Mouse (Mus musculus) embryonic fibroblast, embryonic 13.5 days (primary cell): ENCODE results near the gene Nucb2. TPM values are rescaled to one million over a fixed set of nuclear protein-coding genes. Genes with fewer than 3 reads are reported as not detected.
A peak's percentile ranks its signal among the peaks of the same experiment; 100 is the strongest.

ENCODE experiments used
- H3K27ac ChIP-seq: 2 replicates; pipeline ENCODE4 v1.5.1; 2012; ENCODE audit warnings: low read length, control low read depth, inconsistent platforms; ENCODE audit not compliant: insufficient read depth
- H3K4me1 ChIP-seq: 2 replicates; pipeline ENCODE4 v1.6.1; 2011; ENCODE audit warnings: low read length; ENCODE audit not compliant: control insufficient read depth, insufficient read depth
- H3K4me3 ChIP-seq: 2 replicates; pipeline ENCODE4 v1.5.1; 2011; ENCODE audit warnings: mild to moderate bottlenecking, control low read depth, low read length; ENCODE audit not compliant: insufficient read depth
- CTCF ChIP-seq: IDR thresholded peaks from 2 replicates; pipeline ENCODE4 v1.5.1; 2011; ENCODE audit warnings: mild to moderate bottlenecking, control low read depth, low read length, moderate library complexity, borderline replicate concordance; ENCODE audit not compliant: insufficient read depth
- POLR2A ChIP-seq: IDR thresholded peaks from 2 replicates; pipeline ENCODE4 v1.6.1; 2011; ENCODE audit warnings: low read depth, mild to moderate bottlenecking, control low read depth, low read length, moderate library complexity
- polyA plus RNA-seq: library from polyadenylated mRNA; stranded (reverse); fragments of >200 nt; gene quantifications from 2 replicates; pipeline ENCODE4 v1.2.4, GENCODE M21; 2011; ENCODE audit warnings: low read depth; ENCODE audit not compliant: missing spikeins, insufficient read length

The Nucb2 gene
- polyA plus RNA-seq, 1 experiment = 39.8 TPM

- H3K4me1 ChIP-seq = no peaks in the 10 kb centered on the region; the same call in 1 of the 2 replicates
- no peak overlapping the region for H3K27ac ChIP-seq
- TF ChIP-seq POLR2A (no peak), CTCF (no peak)
- no peak overlapping the region for H3K4me3 ChIP-seq
Measured at GRCm38 (mm10) chr7:116517240-116517639, 13.1 kb downstream of the Nucb2 start.

DNA sequence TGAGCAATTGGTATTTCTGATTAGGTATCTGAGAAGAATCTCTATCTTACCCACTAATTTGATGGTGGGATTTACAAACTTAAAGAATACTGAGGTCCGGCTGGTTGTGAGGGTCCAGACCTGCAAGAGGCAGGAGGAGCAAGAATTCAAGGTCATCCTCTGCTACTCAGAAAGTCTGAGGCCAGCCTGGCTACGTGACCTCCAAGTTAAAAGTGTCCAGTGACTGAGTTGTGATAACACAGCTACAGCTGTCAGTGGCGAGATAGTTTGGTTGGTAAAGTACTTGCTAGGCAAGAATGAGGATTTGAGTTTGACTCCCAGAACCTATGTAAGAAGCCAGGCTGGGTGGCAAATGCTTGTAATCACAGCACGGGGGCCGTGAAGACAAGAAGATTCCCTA, 14.0 kb downstream of the Nucb2 start:
- no peak overlapping the region for H3K27ac ChIP-seq
- no peaks in the 10 kb centered on the region for H3K4me1 ChIP-seq
- no peak overlapping the region for H3K4me3 ChIP-seq
- TF ChIP-seq POLR2A (no peak), CTCF (no peak)

DNA sequence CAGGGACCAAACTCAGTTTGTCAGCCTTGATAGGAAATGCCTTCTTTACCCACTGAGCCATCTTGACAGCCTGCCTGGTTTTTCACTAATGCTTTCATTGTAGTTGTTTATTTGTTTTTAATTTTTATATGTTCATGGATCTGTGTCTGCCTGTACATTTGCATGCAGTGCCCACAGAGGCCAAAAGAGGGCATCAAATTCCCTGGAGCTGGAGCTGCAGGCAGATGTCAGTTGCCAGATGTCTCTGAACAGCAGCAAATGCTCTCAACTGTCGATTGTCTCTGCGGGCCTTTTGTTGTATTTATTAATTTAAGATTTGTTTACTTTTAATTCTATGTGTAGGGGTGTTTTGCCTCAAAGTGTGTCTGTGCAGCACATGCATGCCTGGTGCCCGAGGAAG, 15.6 kb downstream of the Nucb2 start:
- no peak overlapping the region for H3K27ac ChIP-seq
- TF ChIP-seq CTCF (peak; percentile 12; the same call in 1 of the 2 replicates), POLR2A (no peak)
- no peaks in the 10 kb centered on the region; the same call in 1 of the 2 replicates for H3K4me1 ChIP-seq
- no peak overlapping the region for H3K4me3 ChIP-seq

DNA sequence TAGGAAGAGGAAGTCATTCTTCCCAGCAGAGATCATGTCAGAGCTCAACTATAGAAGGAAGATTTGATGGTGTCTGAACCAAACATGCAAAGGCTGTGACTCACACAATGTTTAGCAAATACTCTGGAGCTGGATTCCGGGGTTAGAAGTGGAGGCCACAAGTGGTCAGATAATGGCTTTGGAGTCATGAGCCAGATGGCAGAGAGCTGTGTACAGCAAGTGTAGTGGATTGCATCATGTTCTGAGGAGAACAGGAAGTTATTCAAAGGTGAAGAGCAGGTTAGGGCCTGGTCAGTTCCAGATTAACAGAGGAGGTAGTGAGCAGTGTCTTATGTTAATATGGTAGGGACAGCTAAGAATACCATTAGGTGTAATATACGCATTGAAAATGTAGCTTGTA, 20.4 kb downstream of the Nucb2 start:
- Histone ChIP-seq H3K4me3 (no peak overlapping the region), H3K4me1 (no peaks in the 10 kb centered on the region; the same call in 1 of the 2 replicates), H3K27ac (no peak overlapping the region; the same call in 1 of the 2 replicates)
- TF ChIP-seq CTCF (no peak), POLR2A (no peak)

- Histone ChIP-seq H3K27ac (no peak overlapping the region), H3K4me3 (no peak overlapping the region), H3K4me1 (no peaks in the 10 kb centered on the region)
- TF ChIP-seq POLR2A = no peak
- no peak for TF ChIP-seq CTCF
Measured at GRCm38 (mm10) chr7:116529793-116530192, 25.6 kb downstream of the Nucb2 start.

DNA sequence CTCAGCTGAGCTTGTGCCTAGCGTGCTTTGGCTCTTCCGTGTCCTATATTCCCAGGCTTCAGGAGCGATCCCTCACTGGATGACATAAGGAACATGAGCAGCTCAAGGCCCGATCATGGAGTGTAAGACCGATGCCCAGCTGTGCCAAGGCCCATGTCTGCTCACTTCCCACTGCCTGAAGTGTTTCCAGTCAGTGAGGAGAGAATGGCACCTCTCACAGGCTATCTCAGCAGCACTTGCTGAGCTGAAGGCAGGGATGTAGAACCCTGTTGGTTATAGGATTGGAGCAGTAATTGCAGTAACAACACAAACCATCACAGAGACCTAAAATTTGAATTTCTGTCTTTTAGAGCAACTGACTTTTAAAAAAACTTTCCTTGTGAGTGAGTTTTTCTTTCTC, 26.3 kb downstream of the Nucb2 start:
- TF ChIP-seq POLR2A (no peak), CTCF (no peak)
- no peak overlapping the region for H3K4me3 ChIP-seq
- H3K27ac ChIP-seq = no peak overlapping the region
- H3K4me1 ChIP-seq = no peaks in the 10 kb centered on the region

DNA sequence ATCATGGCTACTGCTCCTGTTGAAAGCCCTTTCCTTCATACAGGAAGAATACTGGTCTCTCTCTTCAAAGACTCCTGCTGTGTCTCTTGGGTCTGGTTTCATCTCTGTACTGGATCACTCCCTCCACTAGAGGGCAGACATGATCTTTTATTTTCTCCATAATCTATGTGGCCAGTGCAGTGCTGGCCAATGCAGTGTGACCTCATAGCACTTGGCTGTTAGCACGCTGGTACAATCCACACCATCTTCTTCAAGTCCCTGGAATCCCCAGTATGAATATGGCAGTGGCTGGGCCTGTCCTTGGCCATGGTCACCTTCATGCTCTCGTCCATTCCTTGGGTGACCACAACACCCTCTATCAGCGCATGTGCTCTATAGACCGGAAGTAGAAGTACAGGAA, 27.1 kb downstream of the Nucb2 start:
- TF ChIP-seq POLR2A (no peak), CTCF (no peak; the same call in 1 of the 2 replicates)
- H3K27ac ChIP-seq = no peak overlapping the region
- no peaks in the 10 kb centered on the region for H3K4me1 ChIP-seq
- H3K4me3 ChIP-seq = no peak overlapping the region

GRCm38 (mm10) chr7:116556834-116557233, 52.7 kb downstream of the Nucb2 start:
- 0 out of 2 replicates have a peak, but pooled peaks cover 4% of the 10 kb centered on the region for H3K4me1 ChIP-seq
- H3K27ac ChIP-seq = no peak overlapping the region
- H3K4me3 ChIP-seq = no peak overlapping the region
- TF ChIP-seq POLR2A = no peak
- TF ChIP-seq CTCF = no peak

DNA sequence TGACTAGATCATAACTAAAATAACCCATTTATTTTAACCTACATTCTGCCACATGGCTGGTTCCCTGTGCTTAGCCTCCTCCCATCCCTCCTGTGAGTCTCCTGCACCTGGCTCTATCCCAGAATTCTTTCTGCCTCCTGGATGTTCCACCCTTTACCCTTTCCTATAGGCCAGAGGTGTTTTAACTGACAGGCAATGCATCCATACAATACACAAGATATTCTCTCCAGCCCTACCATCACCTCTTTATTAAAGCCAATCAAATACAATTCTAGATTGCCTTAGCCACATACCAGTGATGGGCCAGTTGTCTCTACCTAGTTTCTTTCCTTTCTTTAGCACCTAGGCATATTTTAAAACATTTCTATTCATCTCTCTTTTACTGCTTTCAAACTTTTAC, 70.4 kb downstream of the Nucb2 start:
- TF ChIP-seq POLR2A (no peak), CTCF (no peak)
- no peak overlapping the region for H3K27ac ChIP-seq

More for the DNA sequence above, 70.4 kb downstream of the Nucb2 start:
- no peak overlapping the region for H3K4me3 ChIP-seq
- H3K4me1 ChIP-seq = no peaks in the 10 kb centered on the region

Other genes starting within 250 kb of the Nucb2 start
- 3.0 and 5.8 TPM in 2 replicates for gene Plekha7, start 196.0 kb upstream of the Nucb2 start, polyA plus RNA-seq
- gene Rps13, start 170.2 kb upstream of the Nucb2 start, polyA plus RNA-seq = 289 and 566 TPM in 2 replicates
- gene Pik3c2a, start 60.9 kb upstream of the Nucb2 start, polyA plus RNA-seq = 48.3 and 57.1 TPM in 2 replicates